Mouse (Mus musculus) heart, postnatal 0 days (tissue): Measurements from ENCODE around the gene Syn3. TPM values are rescaled to one million over a fixed set of nuclear protein-coding genes. Genes with fewer than 3 reads are reported as not detected.

Experiments used
- ATAC-seq: fragments of 200-750 bp; cut with Nextera tagmentation; 2 replicates; pipeline ENCODE4 v1.8.0; 2017; ENCODE audit warnings: low read depth, moderate number of reproducible peaks, moderate library complexity; ENCODE audit not compliant: insufficient read depth
- DNase-seq: peaks from one replicate; pipeline ENCODE4 v3.0.0-alpha.2; 2016; ENCODE audit warnings: low spot score
- H3K27ac ChIP-seq: fragments of 300-500 bp; sonication (generic); 2 replicates; pipeline ENCODE4 v1.5.1; 2014; ENCODE audit warnings: low read depth, mild to moderate bottlenecking
- H3K27me3 ChIP-seq: fragments of 300-500 bp; sonication (generic); 2 replicates; pipeline ENCODE4 v1.6.1; 2014; ENCODE audit warnings: low read length, mixed read lengths; ENCODE audit not compliant: control insufficient read depth, insufficient read depth
- H3K36me3 ChIP-seq: fragments of 300-500 bp; sonication (generic); replicated peaks from 2 replicates; pipeline ENCODE4 v1.6.1; 2014; ENCODE audit warnings: low read length, mixed read lengths; ENCODE audit not compliant: control insufficient read depth, insufficient read depth
- H3K4me1 ChIP-seq: fragments of 300-500 bp; sonication (generic); 2 replicates; pipeline ENCODE4 v1.6.1; 2014; ENCODE audit warnings: antibody characterized with exemption; ENCODE audit not compliant: control insufficient read depth, insufficient read depth
- H3K4me2 ChIP-seq: fragments of 300-500 bp; sonication (generic); 2 replicates; pipeline ENCODE4 v1.6.1; 2014; ENCODE audit warnings: low read depth, mild to moderate bottlenecking, low read length, moderate library complexity
- H3K4me3 ChIP-seq: fragments of 300-500 bp; sonication (generic); 2 replicates; pipeline ENCODE4 v1.5.1; 2014; ENCODE audit warnings: low read depth, low read length
- H3K9ac ChIP-seq: fragments of 300-500 bp; sonication (generic); replicated peaks from 2 replicates; pipeline ENCODE4 v1.6.1; 2014; ENCODE audit warnings: low read depth, low read length, mixed read lengths
- H3K9me3 ChIP-seq: fragments of 300-500 bp; sonication (generic); replicated peaks from 2 replicates; pipeline ENCODE4 v1.6.1; 2016; ENCODE audit warnings: low read length; ENCODE audit not compliant: control insufficient read depth
- CTCF ChIP-seq: IDR thresholded peaks from 2 replicates; pipeline ENCODE4 v1.5.1; 2016; ENCODE audit warnings: antibody characterized with exemption, control low read depth, low read depth
- EP300 ChIP-seq: IDR thresholded peaks from 2 replicates; pipeline ENCODE4 v1.6.1; 2016; ENCODE audit warnings: antibody characterized with exemption, low read depth
- WGBS: fragments of 180-500 bp; shearing (Covaris S2); extraction: QIAGEN DNeasy Blood & Tissue Kit; methylation state at CpG from one replicate; pipeline ENCODE4 v1.1.7; 2014; 5-methylcytosine and 5-hydroxymethylcytosine counted together
- polyA plus RNA-seq: library from polyadenylated mRNA; unstranded; fragments of >200 nt; fragmentation: Nextera tagmentation; extraction: Ambion mirVana; gene quantifications from 2 replicates; pipeline ENCODE4 v1.2.1, GENCODE M21; 2015
- total RNA-seq: library from RNA; depleted of rRNA; stranded (reverse); fragments of >200 nt; gene quantifications from 2 replicates; pipeline ENCODE4 v1.2.3, GENCODE M21; 2014; ENCODE audit warnings: low replicate concordance

Syn3 gene
- total and polyA plus RNA-seq, 2 experiments from 2014 or later, result 0.48 TPM; not detected in 1

GRCm38 (mm10) chr10:86421731-86422370 is 76.8 kb downstream of the Syn3 start:
- H3K27ac ChIP-seq, result no peak overlapping the region
- WGBS, result 84% methylated on average over 3 of the region's 3 CpGs
- no peaks in the 10 kb centered on the region for H3K36me3 ChIP-seq
- no peak for DNase-seq
- H3K9ac ChIP-seq, result no peak overlapping the region
- ATAC-seq, result no peak
- H3K4me1 ChIP-seq, result peaks cover 6% of the 10 kb centered on the region; the same call in 1 of the 2 replicates
- H3K4me3 ChIP-seq, result no peak overlapping the region
- H3K9me3 ChIP-seq, result no peaks in the 10 kb centered on the region
- H3K27me3 ChIP-seq, result no peaks in the 10 kb centered on the region
- TF ChIP-seq CTCF, result no peak
- no peak for TF ChIP-seq EP300
- no peak overlapping the region for H3K4me2 ChIP-seq

- no peak overlapping the region for H3K4me2 ChIP-seq
- WGBS, result 52% methylated on average over 5 of the region's 5 CpGs
- H3K27me3 ChIP-seq, result no peaks in the 10 kb centered on the region
- no peak overlapping the region; the same call in 1 of the 2 replicates for H3K27ac ChIP-seq
- H3K9ac ChIP-seq, result no peak overlapping the region
- peak; percentile 40 for DNase-seq
- H3K36me3 ChIP-seq, result no peaks in the 10 kb centered on the region
- no peaks in the 10 kb centered on the region for H3K9me3 ChIP-seq
- no peak overlapping the region for H3K4me3 ChIP-seq
- H3K4me1 ChIP-seq, result peaks cover 10% of the 10 kb centered on the region; the same call in 1 of the 2 replicates
- no peak for ATAC-seq
- TF ChIP-seq CTCF (no peak), EP300 (no peak)
These were observed 79.8 kb downstream of the Syn3 start for GRCm38 (mm10) chr10:86418931-86419330.

- ATAC-seq (no peak), DNase-seq (no peak)
- TF ChIP-seq CTCF (peak; percentile 35), EP300 (no peak)
- Histone ChIP-seq H3K9ac (no peak overlapping the region), H3K4me1 (peaks cover 10% of the 10 kb centered on the region; the same call in 1 of the 2 replicates), H3K27me3 (no peaks in the 10 kb centered on the region), H3K4me2 (no peak overlapping the region), H3K4me3 (no peak overlapping the region), H3K27ac (no peak overlapping the region), H3K36me3 (no peaks in the 10 kb centered on the region), H3K9me3 (no peaks in the 10 kb centered on the region)
- 62% methylated on average over 2 of the region's 2 CpGs for WGBS
These were observed 80.4 kb downstream of the Syn3 start for GRCm38 (mm10) chr10:86418345-86418744.

GRCm38 (mm10) chr10:86416806-86417205 is 81.9 kb downstream of the Syn3 start:
- Histone ChIP-seq H3K4me2 (no peak overlapping the region), H3K4me1 (peaks cover 10% of the 10 kb centered on the region; the same call in 1 of the 2 replicates), H3K9me3 (no peaks in the 10 kb centered on the region), H3K36me3 (no peaks in the 10 kb centered on the region), H3K27me3 (no peaks in the 10 kb centered on the region), H3K4me3 (no peak overlapping the region), H3K27ac (no peak overlapping the region), H3K9ac (no peak overlapping the region)
- DNase-seq, result peak; percentile 30
- ATAC-seq, result no peak
- WGBS, result 19% methylated on average over 8 of the region's 8 CpGs
- TF ChIP-seq CTCF, result no peak
- TF ChIP-seq EP300, result no peak

GRCm38 (mm10) chr10:86410868-86411267 is 87.8 kb downstream of the Syn3 start:
- DNase-seq (no peak), ATAC-seq (no peak)
- no peak overlapping the region for H3K27ac ChIP-seq
- no peak for TF ChIP-seq CTCF
- no peak for TF ChIP-seq EP300
- H3K4me3 ChIP-seq, result no peak overlapping the region
- no peak overlapping the region for H3K9ac ChIP-seq
- 81% methylated on average over 6 of the region's 6 CpGs for WGBS
- peaks cover 10% of the 10 kb centered on the region; the same call in 1 of the 2 replicates for H3K4me1 ChIP-seq
- no peaks in the 10 kb centered on the region for H3K27me3 ChIP-seq
- H3K36me3 ChIP-seq, result no peaks in the 10 kb centered on the region
- no peak overlapping the region for H3K4me2 ChIP-seq
- H3K9me3 ChIP-seq, result no peaks in the 10 kb centered on the region

GRCm38 (mm10) chr10:86406952-86407351 is 91.7 kb downstream of the Syn3 start:
- Histone ChIP-seq H3K27me3 (no peaks in the 10 kb centered on the region), H3K36me3 (no peaks in the 10 kb centered on the region), H3K4me1 (peaks cover 10% of the 10 kb centered on the region; the same call in 1 of the 2 replicates), H3K9me3 (no peaks in the 10 kb centered on the region), H3K27ac (no peak overlapping the region), H3K4me2 (no peak overlapping the region), H3K9ac (no peak overlapping the region), H3K4me3 (no peak overlapping the region)
- ATAC-seq (peak; percentile 57), DNase-seq (peak; percentile 25)
- TF ChIP-seq CTCF (no peak), EP300 (peak; percentile 84)
- 14% methylated on average over 4 of the region's 4 CpGs for WGBS
